Mouse (Mus musculus) spleen, embryonic (tissue): ENCODE results near the gene Chd9.

Experiments used
- CTCF ChIA-PET: fragments of 350-600 bp; sonication (Branson Sonifier 250); formaldehyde crosslinking; loops from one replicate; lab custom pipeline; 2022; lab: Charles Lee

Gene Chd9

DNA sequence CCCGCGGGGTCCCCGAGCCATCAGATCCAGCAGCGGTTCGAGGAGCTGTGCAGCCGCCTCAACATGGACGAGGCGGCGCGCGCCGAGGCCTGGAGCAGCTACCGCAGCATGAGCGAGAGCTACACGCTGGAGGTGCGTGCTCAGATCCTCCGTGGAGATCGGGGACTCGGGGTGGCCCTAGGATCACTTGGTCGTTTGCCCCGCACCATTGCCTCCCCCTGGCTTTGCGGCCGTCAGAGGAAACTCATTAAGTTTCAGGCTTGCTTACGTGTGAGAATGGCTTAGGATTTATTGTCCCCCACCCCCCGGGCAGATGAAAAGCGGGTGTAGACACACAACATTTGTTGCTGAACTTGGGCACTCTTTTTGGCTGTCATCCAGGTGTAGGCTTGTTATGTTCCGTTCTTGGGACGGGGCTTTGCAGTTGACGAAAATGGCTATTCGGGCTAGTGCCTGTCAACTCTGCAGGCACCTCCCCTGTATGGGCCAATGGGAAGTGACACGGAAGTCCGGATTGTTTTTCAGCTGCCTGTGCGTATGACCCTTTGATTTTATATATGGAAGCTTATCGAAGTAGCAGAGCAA is 242.2 kb downstream of the Chd9 start:
- CTCF ChIA-PET, result interaction anchor here (0.6 to 2.6 kb wide), 2 partner anchors 11 to 1808 kb away, joined by 3 to 7 read pairs; no protein-coding TSS in a partner anchor

GRCm38 (mm10) chr8:91077077-91077867 is 249.1 kb downstream of the Chd9 start:
- CTCF ChIA-PET, result no interaction called here

- CTCF ChIA-PET, result no interaction called here
Observed at GRCm38 (mm10) chr8:91079678-91080077, 251.5 kb downstream of the Chd9 start.

- CTCF ChIA-PET, result interaction anchor here (2.2 kb wide), 1 partner anchor 12 kb away, joined by 7 read pairs; the partner anchor contains the start of gene Rbl2
Observed at GRCm38 (mm10) chr8:91081911-91082310, 253.8 kb downstream of the Chd9 start.

DNA sequence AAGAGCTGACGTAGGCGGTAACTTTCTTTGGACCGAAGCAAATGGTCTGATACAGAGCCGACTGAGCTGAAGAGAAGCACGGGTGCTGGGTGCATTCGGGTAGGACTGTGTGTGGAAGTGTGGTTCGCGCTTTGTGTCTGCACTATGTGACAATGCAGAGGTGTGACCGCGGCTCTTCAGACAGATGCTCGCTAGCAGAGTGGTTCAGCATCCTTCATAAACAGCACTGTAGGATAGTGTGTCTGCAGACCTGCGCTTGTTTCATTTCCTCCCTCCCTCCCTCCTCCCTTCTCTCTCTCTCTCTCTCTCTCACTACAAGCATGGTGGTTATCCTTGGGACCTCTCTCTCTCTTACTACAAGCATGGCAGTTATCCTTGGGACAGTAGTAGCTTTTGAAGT is 254.3 kb downstream of the Chd9 start:
- CTCF ChIA-PET, result interaction anchor here (0.7 to 2.2 kb wide), 2 partner anchors 12 to 48 kb away, joined by 7 to 9 read pairs; partner anchors contain the start of gene Rbl2

- CTCF ChIA-PET, result no interaction called here
Observed at GRCm38 (mm10) chr8:91088452-91088851, 260.3 kb downstream of the Chd9 start.

DNA sequence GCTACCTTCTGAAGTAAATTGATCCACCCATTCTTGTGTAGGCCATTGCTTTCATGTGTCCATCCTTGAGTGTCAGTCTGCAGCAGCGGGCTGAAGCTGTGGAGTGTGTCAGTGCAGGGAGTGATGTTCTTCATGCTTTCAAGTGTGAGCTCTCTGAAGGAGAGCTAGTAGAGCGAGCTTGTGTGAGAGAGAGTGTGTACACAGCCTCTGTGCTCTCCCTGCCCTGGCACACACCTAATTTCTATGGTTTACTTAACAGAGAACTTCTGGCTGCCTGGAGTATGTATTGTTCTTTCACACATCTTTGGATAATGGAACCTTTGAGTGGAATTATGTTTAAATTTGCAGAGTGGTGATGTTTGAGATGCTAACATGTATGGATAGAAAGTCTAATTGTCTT is 261.4 kb downstream of the Chd9 start:
- CTCF ChIA-PET, result no interaction called here

GRCm38 (mm10) chr8:91094135-91094534 is 266.0 kb downstream of the Chd9 start:
- CTCF ChIA-PET, result no interaction called here

DNA sequence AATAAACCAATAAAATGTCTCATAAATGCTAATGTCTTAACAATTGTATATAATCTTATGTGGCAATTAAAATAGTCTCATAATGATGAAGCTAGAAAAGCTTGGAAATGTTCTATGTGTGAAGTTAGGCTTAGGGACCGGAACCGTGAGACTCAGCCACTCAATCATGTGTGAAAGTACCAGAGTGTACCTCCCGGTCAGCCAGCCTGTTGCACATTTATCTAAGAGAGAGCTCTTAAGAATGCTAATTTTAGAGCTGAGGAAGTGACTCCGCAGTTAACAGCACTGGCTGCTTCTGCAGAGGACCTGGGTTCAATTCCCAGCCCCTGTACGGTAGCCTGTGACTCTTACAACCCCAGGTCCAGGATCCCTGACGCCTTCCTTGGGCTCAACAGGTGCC is 270.0 kb downstream of the Chd9 start:
- CTCF ChIA-PET, result no interaction called here
